Mouse (Mus musculus): Measurements from ENCODE around the gene Fam69b. TPM values are rescaled to one million over a fixed set of nuclear protein-coding genes. Genes with fewer than 3 reads are reported as not detected.

The Fam69b gene
- polyA plus RNA-seq, 1 experiment = 24.4 TPM

DNA sequence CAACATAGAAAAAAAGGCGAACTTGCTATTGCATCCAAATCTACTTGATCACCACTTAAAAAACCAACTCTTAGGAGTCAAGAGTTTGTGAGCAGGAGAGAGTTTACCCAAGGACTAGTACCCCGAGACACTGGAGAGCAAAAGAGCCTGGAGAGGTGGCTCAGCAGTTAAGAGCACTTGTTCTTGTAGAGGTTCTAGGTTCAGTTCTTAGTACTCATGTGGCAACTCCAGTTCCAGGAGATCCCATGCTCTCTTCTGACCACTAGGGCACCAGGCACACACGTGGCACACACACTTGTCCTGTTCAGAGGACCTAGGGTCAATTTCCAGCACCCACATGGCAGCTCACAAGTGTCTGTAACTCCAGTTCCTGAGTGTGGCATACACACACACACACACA lies 2.2 kb upstream of the Fam69b start:
- H3K27ac ChIP-seq (replicated peaks; ENCODE audit: low read depth, low read length) = no peak overlapping the region
- no peaks in the 10 kb centered on the region for H3K4me1 ChIP-seq (ENCODE audit: control insufficient read depth, insufficient read depth, insufficient read length, low read length)
- H3K4me3 ChIP-seq (ENCODE audit: insufficient read depth, low read depth, low read length) = no peak overlapping the region

DNA sequence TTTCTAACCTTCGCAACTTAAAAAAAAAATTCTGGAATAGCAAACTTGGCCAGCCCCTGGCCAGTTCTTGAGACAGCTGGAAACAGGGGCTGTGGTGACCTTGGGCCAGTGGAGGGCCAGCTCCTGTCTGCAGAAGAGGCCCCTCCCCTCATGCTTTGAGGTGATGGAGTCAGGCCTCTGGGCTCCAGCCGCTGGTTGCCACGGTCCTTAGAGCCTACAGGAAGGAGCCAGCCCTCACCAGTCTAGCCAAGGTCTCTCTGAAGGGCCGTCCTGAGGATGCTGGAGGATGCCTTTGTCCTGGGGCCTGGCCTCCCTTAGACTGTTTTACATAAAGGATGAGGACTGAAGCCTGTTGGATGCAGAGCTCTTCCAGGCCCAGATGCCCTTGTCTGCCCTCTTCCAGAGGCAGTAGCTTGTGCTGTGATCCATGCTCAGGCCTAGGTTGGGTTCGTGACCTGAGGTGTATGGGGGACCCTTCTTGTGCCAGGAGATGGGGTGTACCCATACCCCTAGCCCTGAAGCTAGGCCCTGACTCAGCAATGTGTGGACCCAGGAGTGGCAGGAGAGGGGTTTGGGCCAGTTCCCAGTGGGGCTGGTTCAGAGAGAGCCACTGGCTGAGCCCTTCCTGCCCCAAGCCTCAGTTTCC lies 658 bp downstream of the Fam69b start:
- Histone ChIP-seq H3K4me1 (ENCODE audit: control insufficient read depth, insufficient read depth, insufficient read length, low read length) (no peaks in the 10 kb centered on the region), H3K4me3 (ENCODE audit: insufficient read depth, low read depth, low read length) (peak overlapping the region; percentile 51), H3K27ac (replicated peaks; ENCODE audit: low read depth, low read length) (peak overlapping the region; percentile 30)

DNA sequence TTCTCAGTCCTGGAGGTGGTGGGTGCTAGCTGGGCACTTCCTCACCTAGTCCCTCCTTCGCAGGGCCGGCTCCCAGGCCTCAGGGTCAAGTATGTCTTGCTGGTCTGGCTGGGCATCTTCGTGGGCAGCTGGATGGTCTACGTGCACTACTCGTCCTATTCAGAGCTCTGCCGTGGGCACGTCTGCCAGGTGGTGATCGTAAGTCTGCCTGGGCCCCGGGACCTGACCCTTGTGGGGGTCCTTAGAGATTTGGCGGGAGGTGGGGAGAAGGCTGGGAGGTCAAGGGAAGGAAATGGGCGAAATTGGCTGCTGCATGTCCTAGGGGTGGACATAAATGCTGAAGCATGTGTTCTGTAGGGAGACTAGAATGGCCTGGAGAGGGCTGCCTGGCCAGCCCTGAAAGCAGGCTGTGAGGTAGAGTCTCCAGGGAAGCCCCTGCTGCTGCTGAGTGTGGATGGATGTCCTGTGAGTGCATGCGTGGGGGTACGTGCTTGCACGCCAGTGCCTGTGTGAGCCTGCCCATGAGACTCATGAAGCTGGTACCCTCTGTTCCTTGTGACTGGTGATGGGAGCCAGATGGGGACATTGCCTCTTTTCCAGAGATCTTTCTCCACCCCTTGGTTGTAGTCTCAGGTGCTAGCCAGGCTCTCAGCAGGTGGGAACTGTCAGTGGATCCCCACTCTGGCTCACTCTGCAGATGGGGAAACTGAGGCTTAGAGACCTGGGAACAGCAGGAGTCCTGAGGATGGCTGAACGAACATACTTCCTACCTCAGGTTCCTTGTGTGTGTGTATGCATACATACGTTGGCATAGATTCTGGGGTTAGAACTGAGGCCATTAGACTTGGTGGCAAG lies 4.5 kb downstream of the Fam69b start:
- H3K4me1 ChIP-seq (ENCODE audit: control insufficient read depth, insufficient read depth, insufficient read length, low read length) = peaks cover 5% of the 10 kb centered on the region
- no peak overlapping the region for H3K27ac ChIP-seq (replicated peaks; ENCODE audit: low read depth, low read length)
- H3K4me3 ChIP-seq (ENCODE audit: insufficient read depth, low read depth, low read length) = no peak overlapping the region

DNA sequence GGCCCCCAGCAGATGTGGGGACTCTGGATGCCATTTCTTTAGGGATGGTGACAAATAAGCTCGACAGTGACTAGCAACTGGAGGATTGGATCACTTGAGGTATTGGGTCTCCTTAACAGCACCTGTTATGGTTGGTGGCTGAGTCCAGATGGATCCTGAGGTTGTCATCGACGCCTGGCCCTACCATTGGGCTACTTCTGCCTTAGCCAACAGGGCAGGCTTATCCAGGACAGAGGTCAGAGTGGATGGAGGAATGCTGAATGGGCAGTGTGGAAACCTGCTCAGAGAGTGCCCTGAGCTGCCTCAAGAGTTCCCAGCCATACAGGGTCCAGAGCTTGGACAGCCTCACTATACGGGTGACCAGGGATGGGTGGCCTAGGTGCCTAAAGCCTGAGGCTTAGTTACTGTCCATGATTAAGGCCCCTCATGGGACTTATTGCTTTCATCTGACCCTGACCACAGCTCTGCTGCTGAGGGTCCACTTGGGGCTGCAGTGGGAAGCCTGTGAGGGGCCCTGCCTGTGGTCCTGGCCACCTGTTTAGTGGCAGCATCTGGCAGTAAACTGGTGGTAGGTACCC lies 5.8 kb downstream of the Fam69b start:
- 0 out of 2 replicates have a peak overlapping the region, but pooled peaks have one; percentile 5 for H3K27ac ChIP-seq (replicated peaks; ENCODE audit: low read depth, low read length)
- peaks cover 10% of the 10 kb centered on the region for H3K4me1 ChIP-seq (ENCODE audit: control insufficient read depth, insufficient read depth, insufficient read length, low read length)
- no peak overlapping the region for H3K4me3 ChIP-seq (ENCODE audit: insufficient read depth, low read depth, low read length)

DNA sequence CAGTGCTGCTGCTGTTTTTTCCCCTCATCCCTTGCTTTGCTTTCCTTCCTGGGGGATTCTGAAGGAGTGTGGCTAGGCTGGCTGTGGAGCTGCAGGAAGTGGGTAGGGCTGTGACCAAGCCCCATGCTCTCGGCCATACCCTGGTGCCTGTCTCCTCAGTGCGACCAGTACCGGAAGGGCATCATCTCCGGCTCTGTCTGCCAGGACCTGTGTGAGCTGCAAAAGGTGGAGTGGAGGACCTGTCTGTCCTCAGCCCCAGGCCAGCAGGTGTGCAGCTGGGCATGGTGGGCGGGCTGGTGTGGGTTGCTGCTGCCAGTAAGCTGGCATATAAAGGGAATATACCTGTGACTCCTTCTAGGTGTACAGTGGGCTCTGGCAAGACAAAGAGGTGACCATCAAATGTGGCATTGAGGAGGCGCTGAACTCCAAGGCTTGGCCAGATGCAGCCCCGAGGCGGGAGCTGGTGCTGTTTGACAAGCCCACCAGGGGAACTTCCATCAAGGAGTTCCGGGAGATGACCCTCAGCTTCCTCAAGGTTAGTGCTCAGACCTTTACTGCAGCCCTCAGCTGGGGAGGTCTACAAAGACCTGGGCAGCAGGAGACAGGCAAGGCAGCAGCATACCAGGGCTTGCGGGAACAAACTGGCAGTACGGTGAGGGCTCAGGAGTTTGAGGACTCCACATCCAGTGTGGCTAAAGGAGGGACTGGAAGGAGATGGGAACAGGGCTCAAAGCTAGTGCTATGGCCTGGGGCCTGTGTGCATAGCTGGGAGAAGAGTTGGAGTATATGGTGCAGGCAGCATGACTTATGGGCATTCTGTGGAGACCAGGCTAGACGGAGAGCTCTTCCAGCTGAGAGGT lies 6.6 kb downstream of the Fam69b start:
- H3K4me3 ChIP-seq (ENCODE audit: insufficient read depth, low read depth, low read length) = no peak overlapping the region
- H3K27ac ChIP-seq (replicated peaks; ENCODE audit: low read depth, low read length) = 0 out of 2 replicates have a peak overlapping the region, but pooled peaks have one; percentile 3

DNA sequence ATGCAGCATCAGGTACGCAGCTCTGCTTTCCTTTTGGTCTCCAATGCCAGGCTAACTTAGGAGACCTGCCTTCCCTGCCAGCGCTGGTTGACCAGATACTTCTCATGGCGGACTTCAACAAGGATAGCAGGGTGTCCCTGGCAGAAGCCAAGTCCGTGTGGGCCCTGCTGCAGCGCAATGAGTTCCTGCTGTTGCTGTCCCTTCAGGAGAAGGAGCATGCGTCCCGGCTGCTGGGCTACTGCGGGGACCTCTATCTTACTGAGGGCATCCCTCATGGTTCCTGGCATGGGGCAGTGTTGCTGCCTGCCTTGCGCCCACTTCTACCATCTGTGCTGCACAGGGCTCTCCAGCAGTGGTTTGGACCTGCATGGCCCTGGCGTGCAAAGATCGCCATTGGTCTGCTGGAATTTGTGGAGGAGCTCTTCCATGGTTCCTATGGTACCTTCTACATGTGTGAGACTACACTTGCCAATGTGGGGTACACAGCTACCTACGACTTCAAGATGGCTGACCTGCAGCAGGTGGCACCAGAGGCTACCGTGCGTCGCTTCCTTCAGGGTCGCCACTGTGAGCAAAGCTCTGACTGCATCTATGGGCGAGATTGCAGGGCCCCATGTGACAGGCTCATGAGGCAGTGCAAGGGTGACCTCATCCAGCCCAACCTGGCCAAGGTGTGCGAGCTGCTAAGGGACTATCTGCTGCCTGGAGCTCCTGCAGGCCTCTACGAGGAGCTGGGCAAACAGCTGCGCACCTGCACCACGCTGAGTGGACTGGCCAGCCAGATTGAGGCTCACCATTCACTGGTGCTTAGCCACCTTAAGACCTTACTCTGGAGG lies 7.5 kb downstream of the Fam69b start:
- Histone ChIP-seq H3K27ac (replicated peaks; ENCODE audit: low read depth, low read length) (0 out of 2 replicates have a peak overlapping the region, but pooled peaks have one; percentile 3), H3K4me3 (ENCODE audit: insufficient read depth, low read depth, low read length) (no peak overlapping the region), H3K4me1 (ENCODE audit: control insufficient read depth, insufficient read depth, insufficient read length, low read length) (peaks cover 10% of the 10 kb centered on the region)

More for the DNA sequence above, 6.6 kb downstream of the Fam69b start:
- peaks cover 10% of the 10 kb centered on the region for H3K4me1 ChIP-seq (ENCODE audit: control insufficient read depth, insufficient read depth, insufficient read length, low read length)

DNA sequence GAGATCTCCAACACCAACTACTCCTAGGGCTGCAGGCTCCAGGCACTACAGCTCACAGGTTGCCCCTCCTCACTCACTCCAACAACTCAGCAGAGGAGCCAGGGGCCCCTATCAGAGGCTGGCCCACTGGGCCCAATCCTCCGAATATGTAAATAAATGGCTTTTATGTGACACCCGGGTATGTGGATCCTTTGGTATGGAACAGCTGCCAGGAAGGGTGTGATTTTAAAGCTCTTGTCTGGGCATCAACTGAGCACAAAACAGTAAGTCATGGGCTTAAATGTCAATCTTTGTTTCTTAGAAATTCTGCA lies 8.0 kb downstream of the Fam69b start:
- H3K4me1 ChIP-seq (ENCODE audit: control insufficient read depth, insufficient read depth, insufficient read length, low read length) = peaks cover 10% of the 10 kb centered on the region
- H3K27ac ChIP-seq (replicated peaks; ENCODE audit: low read depth, low read length) = no peak overlapping the region
- no peak overlapping the region for H3K4me3 ChIP-seq (ENCODE audit: insufficient read depth, low read depth, low read length)

DNA sequence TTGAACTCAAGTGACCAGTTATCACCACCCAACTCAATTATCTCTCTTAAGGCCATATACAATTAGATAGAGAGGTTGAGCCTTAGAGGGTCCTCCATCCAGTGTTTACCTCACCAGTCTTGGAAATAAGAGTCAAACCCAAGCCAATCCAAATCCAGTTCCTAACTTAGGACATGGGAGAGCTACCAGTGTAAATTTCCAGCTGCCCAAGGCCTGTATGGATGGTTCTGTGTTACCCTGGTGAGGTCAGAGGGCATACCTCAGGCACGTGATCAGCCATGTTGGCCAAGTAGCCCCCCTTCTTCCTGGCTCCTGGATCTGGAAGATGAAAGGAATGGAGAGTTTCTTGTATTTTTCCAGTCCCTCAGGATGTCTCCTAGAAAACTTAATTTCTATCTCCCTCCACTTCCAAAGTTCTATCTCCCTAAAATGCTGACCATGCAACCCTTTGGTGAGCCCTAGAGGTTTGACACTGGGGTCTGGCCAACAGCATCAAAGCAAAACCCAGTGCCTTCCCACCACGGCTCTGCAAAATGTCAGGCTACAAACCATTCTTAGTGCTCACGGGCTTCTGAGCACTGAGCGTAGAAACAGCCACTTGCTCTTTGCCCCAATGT lies 9.2 kb downstream of the Fam69b start:
- no peak overlapping the region for H3K4me3 ChIP-seq (ENCODE audit: insufficient read depth, low read depth, low read length)
- peak overlapping the region; percentile 23; the same call in 1 of the 2 replicates for H3K27ac ChIP-seq (replicated peaks; ENCODE audit: low read depth, low read length)
- peaks cover 10% of the 10 kb centered on the region for H3K4me1 ChIP-seq (ENCODE audit: control insufficient read depth, insufficient read depth, insufficient read length, low read length)

DNA sequence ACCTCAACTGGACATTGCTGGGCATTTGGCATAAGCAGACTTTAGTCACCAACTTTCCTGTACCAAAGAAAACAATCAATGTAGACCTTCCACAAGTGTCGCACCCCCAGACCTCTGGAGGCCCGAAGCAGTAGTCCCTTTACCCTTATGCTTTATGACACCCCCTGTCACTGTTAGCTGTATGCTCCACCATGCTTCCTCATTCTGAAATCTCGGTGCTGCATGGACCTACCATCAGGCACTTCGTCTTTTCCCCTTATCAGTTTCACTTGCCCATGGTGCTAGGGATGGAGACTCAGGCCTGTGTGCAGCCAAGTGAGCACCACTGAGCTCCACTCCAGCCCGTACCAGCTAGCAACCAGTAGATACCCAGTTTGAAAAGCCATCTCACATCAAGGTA lies 9.8 kb downstream of the Fam69b start:
- H3K27ac ChIP-seq (replicated peaks; ENCODE audit: low read depth, low read length) = peak overlapping the region; percentile 20; the same call in 1 of the 2 replicates
- H3K4me1 ChIP-seq (ENCODE audit: control insufficient read depth, insufficient read depth, insufficient read length, low read length) = peaks cover 10% of the 10 kb centered on the region
- H3K4me3 ChIP-seq (ENCODE audit: insufficient read depth, low read depth, low read length) = peak overlapping the region; percentile 95

DNA sequence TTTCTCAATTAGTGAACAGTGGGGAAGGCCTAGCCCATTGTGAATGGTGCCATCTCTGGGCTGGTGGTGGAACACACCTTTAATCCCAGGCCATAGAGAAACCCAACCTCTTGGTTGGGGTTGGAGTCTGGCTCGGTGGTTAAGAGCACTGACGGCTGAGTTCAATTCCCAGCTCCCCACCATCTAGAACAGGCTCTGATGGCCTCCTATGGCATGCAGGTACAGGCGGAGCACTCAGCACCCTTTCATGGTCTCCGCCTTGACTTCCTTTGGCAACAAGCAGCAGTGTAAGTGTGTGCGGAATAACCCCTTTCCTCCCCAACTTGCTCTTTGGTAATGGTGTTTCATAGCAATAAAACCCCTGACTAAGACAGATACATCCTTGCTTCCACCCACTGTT lies 10.3 kb downstream of the Fam69b start:
- peak overlapping the region; percentile 95 for H3K4me3 ChIP-seq (ENCODE audit: insufficient read depth, low read depth, low read length)
- H3K4me1 ChIP-seq (ENCODE audit: control insufficient read depth, insufficient read depth, insufficient read length, low read length) = peaks cover 10% of the 10 kb centered on the region
- peak overlapping the region; percentile 92 for H3K27ac ChIP-seq (replicated peaks; ENCODE audit: low read depth, low read length)

DNA sequence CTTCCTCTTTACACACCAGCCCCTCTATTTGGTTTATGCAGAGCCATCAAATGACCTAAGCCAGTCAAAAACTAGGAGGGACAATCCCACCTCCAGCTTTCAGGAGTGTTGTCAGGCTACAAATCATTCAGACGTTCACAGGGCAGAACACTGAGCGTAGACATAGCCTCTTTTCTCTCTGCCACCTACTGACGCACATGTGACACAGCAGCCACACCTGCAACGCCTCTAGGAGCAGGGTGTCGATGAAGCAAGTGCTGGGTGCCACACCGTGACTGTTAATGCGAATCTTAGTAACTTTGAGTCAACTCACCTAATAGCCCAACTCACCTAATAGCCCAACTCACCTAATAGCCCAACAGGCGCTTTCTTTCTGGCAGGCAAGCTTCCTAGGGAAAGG lies 10.8 kb downstream of the Fam69b start:
- Histone ChIP-seq H3K27ac (replicated peaks; ENCODE audit: low read depth, low read length) (peak overlapping the region; percentile 92), H3K4me1 (ENCODE audit: control insufficient read depth, insufficient read depth, insufficient read length, low read length) (peaks cover 10% of the 10 kb centered on the region), H3K4me3 (ENCODE audit: insufficient read depth, low read depth, low read length) (peak overlapping the region; percentile 95)

DNA sequence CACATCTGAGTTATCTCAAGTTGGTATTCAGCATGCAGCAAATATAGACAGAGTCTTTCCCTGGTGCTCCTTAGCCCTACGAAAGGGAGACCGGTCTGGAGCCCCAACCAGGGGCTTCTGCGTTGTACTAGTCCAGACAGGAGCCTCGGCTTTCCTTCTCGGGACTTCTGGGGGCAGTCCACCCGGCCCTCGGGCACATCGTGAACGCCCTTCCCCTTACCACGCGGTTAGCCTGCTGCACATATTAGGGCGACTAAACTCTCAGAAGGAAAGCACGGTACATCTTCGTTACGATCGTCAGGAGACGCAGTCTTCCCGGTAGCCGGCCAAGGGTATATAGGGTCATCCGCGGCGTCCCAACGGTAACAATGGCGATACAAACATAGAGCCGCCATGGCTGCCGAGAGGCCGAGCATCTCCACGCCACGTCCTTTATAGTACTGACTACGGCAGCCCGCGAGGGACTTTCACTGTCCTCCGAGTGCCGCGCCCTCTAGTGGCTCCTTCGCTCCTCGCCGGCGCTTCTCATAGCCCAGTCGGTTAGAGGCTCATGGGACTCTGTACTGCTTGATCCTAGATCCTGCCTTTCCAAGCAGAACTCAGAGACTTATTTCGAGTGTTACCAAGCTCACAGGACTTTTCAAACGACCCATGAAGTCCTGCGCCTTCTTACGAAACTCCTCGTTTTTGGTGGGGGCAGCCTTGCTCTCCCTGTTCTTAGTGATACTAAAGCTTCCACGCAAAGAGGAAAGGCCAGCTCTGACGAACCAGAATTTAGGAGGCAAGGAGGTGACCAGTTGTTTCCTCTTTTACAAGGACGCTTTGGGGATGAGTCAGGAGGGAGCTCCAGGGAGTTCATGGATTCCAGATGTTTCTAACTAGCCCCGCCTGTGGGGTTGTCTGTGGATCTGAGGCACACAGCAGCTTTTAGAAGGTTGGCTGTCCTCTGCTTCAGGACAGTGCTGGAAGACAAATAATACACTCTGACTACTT lies 11.9 kb downstream of the Fam69b start:
- H3K4me1 ChIP-seq (ENCODE audit: control insufficient read depth, insufficient read depth, insufficient read length, low read length) = peaks cover 4% of the 10 kb centered on the region; the same call in 1 of the 2 replicates
- peak overlapping the region; percentile 92 for H3K27ac ChIP-seq (replicated peaks; ENCODE audit: low read depth, low read length)
- peak overlapping the region; percentile 95 for H3K4me3 ChIP-seq (ENCODE audit: insufficient read depth, low read depth, low read length)
